Mouse (Mus musculus) liver, postnatal 0 days (tissue): ENCODE measurements at regions not wholly inside any gene's neighbourhood (a gene's known extent, or its start where the extent isn't known, plus 50 kb on each side); places are given as distances from the start of the nearest gene placed in this dataset.

Experiments
- ATAC-seq: fragments of 200-750 bp; cut with Nextera tagmentation; 2 replicates; pipeline ENCODE4 v1.8.0; 2017; ENCODE audit warnings: mild to moderate bottlenecking, moderate library complexity
- DNase-seq: peaks from one replicate; pipeline ENCODE4 v3.0.0-alpha.2; 2016
- H3K27ac ChIP-seq: fragments of 300-500 bp; sonication (generic); 2 replicates; pipeline ENCODE4 v1.5.1; 2014; ENCODE audit warnings: antibody characterized with exemption, moderate library complexity, mild to moderate bottlenecking, low read depth
- H3K27me3 ChIP-seq: fragments of 300-500 bp; sonication (generic); 2 replicates; pipeline ENCODE4 v1.6.1; 2014; ENCODE audit warnings: low read length, control low read depth, mixed read lengths; ENCODE audit not compliant: insufficient read depth
- H3K36me3 ChIP-seq: fragments of 300-500 bp; sonication (generic); replicated peaks from 2 replicates; pipeline ENCODE4 v1.6.1; 2014; ENCODE audit warnings: mild to moderate bottlenecking, control low read depth, low read length, moderate library complexity, mixed read lengths; ENCODE audit not compliant: insufficient read depth
- H3K4me1 ChIP-seq: fragments of 300-500 bp; sonication (generic); 2 replicates; pipeline ENCODE4 v1.6.1; 2014; ENCODE audit warnings: antibody characterized with exemption, mild to moderate bottlenecking, control low read depth; ENCODE audit not compliant: insufficient read depth
- H3K4me2 ChIP-seq: fragments of 300-500 bp; sonication (generic); 2 replicates; pipeline ENCODE4 v1.6.1; 2014; ENCODE audit warnings: low read depth, mild to moderate bottlenecking, low read length, moderate library complexity, mixed read lengths
- H3K4me3 ChIP-seq: fragments of 300-500 bp; sonication (generic); 2 replicates; pipeline ENCODE4 v1.5.1; 2014; ENCODE audit warnings: low read depth, low read length
- H3K9ac ChIP-seq: fragments of 300-500 bp; sonication (generic); replicated peaks from 2 replicates; pipeline ENCODE4 v1.6.1; 2014; ENCODE audit warnings: mild to moderate bottlenecking, moderate library complexity
- H3K9me3 ChIP-seq: fragments of 300-500 bp; sonication (generic); 2 replicates; pipeline ENCODE4 v1.6.1; 2016; ENCODE audit warnings: mild to moderate bottlenecking, control low read depth, low read length, mixed read lengths
- CTCF ChIP-seq: sonication (generic); IDR thresholded peaks from 2 replicates; pipeline ENCODE4 v1.5.1; 2016; ENCODE audit warnings: antibody characterized with exemption, low read depth
- EP300 ChIP-seq: IDR thresholded peaks from 2 replicates; pipeline ENCODE4 v1.6.1; 2016; ENCODE audit warnings: antibody characterized with exemption, low read depth, mild to moderate bottlenecking
- whole genome bisulfite sequencing: fragments of 180-500 bp; shearing (Covaris S2); extraction: QIAGEN DNeasy Blood & Tissue Kit; methylation state at CpG from one replicate; pipeline ENCODE4 v1.1.7; 2014; ENCODE audit not compliant: insufficient replicate concordance; 5-methylcytosine and 5-hydroxymethylcytosine counted together

DNA sequence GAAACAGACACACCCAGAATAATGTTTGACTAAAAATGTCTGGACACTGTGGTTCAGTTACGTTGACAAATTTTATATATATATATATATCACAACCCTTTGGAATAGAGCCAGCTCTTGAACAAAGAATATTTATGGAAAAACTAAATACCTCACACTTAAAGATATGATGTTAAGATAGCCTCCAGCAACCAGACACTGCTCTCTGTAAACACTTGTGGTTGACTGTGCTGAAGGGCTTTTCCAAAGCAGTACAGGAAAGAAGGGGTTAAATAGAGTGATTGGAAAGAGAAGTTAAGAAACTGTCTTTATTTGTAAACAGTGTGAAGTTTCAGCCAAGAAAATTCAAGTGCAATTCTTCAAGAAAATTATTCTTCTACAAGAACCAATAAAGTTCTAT lies 90.0 kb upstream of the Ccdc91 start:
- DNase-seq (no peak), ATAC-seq (no peak)
- no peaks in the 10 kb centered on the region for H3K4me1 ChIP-seq
- no peak overlapping the region for H3K4me2 ChIP-seq
- no peak for TF ChIP-seq CTCF
- no peak for TF ChIP-seq EP300
- no peaks in the 10 kb centered on the region for H3K27me3 ChIP-seq
- H3K36me3 ChIP-seq = no peaks in the 10 kb centered on the region
- H3K9me3 ChIP-seq = no peaks in the 10 kb centered on the region
- 72% methylated on average over 1 of the region's 1 CpGs for WGBS
- H3K4me3 ChIP-seq = no peak overlapping the region
- no peak overlapping the region for H3K9ac ChIP-seq
- no peak overlapping the region for H3K27ac ChIP-seq

DNA sequence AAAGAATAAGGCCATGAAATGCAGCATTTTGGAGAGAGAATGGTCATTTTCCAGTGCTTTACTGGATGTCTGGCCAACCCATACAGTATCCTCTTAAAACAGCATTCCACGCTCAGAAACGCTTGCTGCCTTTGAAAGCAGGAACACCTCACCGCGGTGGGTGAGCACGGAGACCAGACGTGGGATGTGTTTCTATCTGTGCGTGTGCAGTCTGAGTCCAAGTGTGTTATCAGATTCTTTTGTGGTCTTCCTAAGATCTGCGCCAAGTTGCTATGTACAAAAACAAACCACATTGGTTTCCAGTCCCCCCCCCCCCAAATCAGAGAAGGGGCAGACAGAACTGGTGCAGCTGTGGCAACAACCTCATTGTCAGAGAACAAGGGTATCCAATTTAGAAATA lies 95.1 kb upstream of the Ccdc91 start:
- no peak for ATAC-seq
- no peaks in the 10 kb centered on the region for H3K4me1 ChIP-seq

GRCm38 (mm10) chr6:147377679-147378078 lies 97.9 kb upstream of the Ccdc91 start:
- Histone ChIP-seq H3K27ac (no peak overlapping the region), H3K27me3 (no peaks in the 10 kb centered on the region), H3K4me2 (no peak overlapping the region), H3K4me3 (no peak overlapping the region), H3K36me3 (no peaks in the 10 kb centered on the region), H3K9ac (no peak overlapping the region), H3K9me3 (no peaks in the 10 kb centered on the region), H3K4me1 (no peaks in the 10 kb centered on the region)
- TF ChIP-seq CTCF = no peak
- no peak for TF ChIP-seq EP300
- WGBS = 79% methylated on average over 3 of the region's 3 CpGs
- no peak for ATAC-seq
- DNase-seq = no peak

More for the DNA sequence above, 95.1 kb upstream of the Ccdc91 start:
- no peak for DNase-seq
- Histone ChIP-seq H3K27me3 (no peaks in the 10 kb centered on the region), H3K4me3 (no peak overlapping the region), H3K9me3 (no peaks in the 10 kb centered on the region), H3K36me3 (no peaks in the 10 kb centered on the region), H3K9ac (no peak overlapping the region), H3K4me2 (no peak overlapping the region), H3K27ac (no peak overlapping the region)
- TF ChIP-seq CTCF = no peak
- TF ChIP-seq EP300 = no peak
- WGBS = 50% methylated on average over 8 of the region's 8 CpGs

DNA sequence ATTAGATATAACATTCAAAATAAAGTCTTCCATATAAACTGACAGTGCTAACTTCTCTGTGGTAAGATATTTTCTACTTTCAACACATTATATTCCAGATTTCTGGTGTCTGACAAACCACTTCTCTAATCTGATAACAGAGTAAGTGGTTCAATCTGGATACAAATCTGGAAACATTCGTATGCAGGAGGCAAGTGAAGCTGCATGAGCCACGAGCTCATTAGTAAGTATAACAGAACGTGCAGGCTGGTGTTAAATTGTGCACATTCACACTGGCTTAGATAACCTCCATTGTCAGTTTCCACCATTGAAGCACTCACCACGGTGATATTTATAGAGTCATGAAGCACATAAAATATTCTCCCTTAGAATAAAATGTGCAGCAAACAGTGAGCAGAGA lies 103.9 kb upstream of the Ccdc91 start:
- H3K27ac ChIP-seq = no peak overlapping the region
- H3K9ac ChIP-seq = no peak overlapping the region
- no peak for ATAC-seq
- H3K27me3 ChIP-seq = no peaks in the 10 kb centered on the region
- WGBS = 66% methylated on average over 4 of the region's 4 CpGs
- no peak for DNase-seq
- H3K36me3 ChIP-seq = no peaks in the 10 kb centered on the region
- no peak overlapping the region for H3K4me2 ChIP-seq
- TF ChIP-seq CTCF (no peak), EP300 (no peak)
- no peaks in the 10 kb centered on the region for H3K9me3 ChIP-seq
- no peaks in the 10 kb centered on the region for H3K4me1 ChIP-seq
- no peak overlapping the region for H3K4me3 ChIP-seq

- no peak overlapping the region for H3K27ac ChIP-seq
- DNase-seq = no peak
- no peak overlapping the region for H3K9ac ChIP-seq
- no peak for TF ChIP-seq EP300
- no peak for TF ChIP-seq CTCF
- H3K9me3 ChIP-seq = no peaks in the 10 kb centered on the region
- 70% methylated on average over 3 of the region's 3 CpGs for WGBS
- no peaks in the 10 kb centered on the region for H3K27me3 ChIP-seq
- no peak overlapping the region for H3K4me2 ChIP-seq
- ATAC-seq = no peak
- H3K36me3 ChIP-seq = no peaks in the 10 kb centered on the region
- H3K4me1 ChIP-seq = no peaks in the 10 kb centered on the region
- H3K4me3 ChIP-seq = no peak overlapping the region
Observed at GRCm38 (mm10) chr6:147371336-147371735, 104.3 kb upstream of the Ccdc91 start.

- ATAC-seq (no peak), DNase-seq (no peak)
- Histone ChIP-seq H3K27ac (no peak overlapping the region), H3K4me2 (no peak overlapping the region), H3K27me3 (no peaks in the 10 kb centered on the region), H3K9me3 (no peaks in the 10 kb centered on the region), H3K4me3 (no peak overlapping the region), H3K36me3 (no peaks in the 10 kb centered on the region), H3K9ac (no peak overlapping the region), H3K4me1 (no peaks in the 10 kb centered on the region)
- no peak for TF ChIP-seq CTCF
- TF ChIP-seq EP300 = no peak
- WGBS = 73% methylated on average over 6 of the region's 6 CpGs
Observed at GRCm38 (mm10) chr6:147362842-147363241, 98.9 kb upstream of the Pthlh start.

GRCm38 (mm10) chr6:147357031-147357430 lies 93.0 kb upstream of the Pthlh start:
- no peak for ATAC-seq
- no peaks in the 10 kb centered on the region for H3K9me3 ChIP-seq

More at GRCm38 (mm10) chr6:147357031-147357430, 93.0 kb upstream of the Pthlh start:
- TF ChIP-seq CTCF = no peak
- no peak for TF ChIP-seq EP300
- H3K36me3 ChIP-seq = no peaks in the 10 kb centered on the region
- no peak overlapping the region for H3K27ac ChIP-seq
- H3K4me1 ChIP-seq = no peaks in the 10 kb centered on the region
- DNase-seq = no peak
- no peaks in the 10 kb centered on the region for H3K27me3 ChIP-seq
- no peak overlapping the region for H3K4me3 ChIP-seq
- H3K4me2 ChIP-seq = no peak overlapping the region
- H3K9ac ChIP-seq = no peak overlapping the region
- 67% methylated on average over 2 of the region's 2 CpGs for WGBS
